Mouse (Mus musculus) liver, adult 2 months (tissue): ENCODE data around the gene Car10. TPM values are rescaled to one million over a fixed set of nuclear protein-coding genes. Genes with fewer than 3 reads are reported as not detected.

Experiments
- DNase-seq: peaks from one replicate; pipeline ENCODE4 v3.0.0-alpha.2; 2011; ENCODE audit warnings: low read depth, low spot score; ENCODE audit errors: extremely low read depth
- H3K27ac ChIP-seq: fragments of 200-500 bp; replicated peaks from 2 replicates; pipeline ENCODE4 v1.5.1; 2012; ENCODE audit warnings: low read depth, mild to moderate bottlenecking, control low read depth, inconsistent platforms, low read length; ENCODE audit not compliant: insufficient read depth
- H3K27me3 ChIP-seq: fragments of 200-500 bp; 2 replicates; pipeline ENCODE4 v1.6.1; 2012; ENCODE audit warnings: mild to moderate bottlenecking, moderate library complexity, low read length, inconsistent platforms; ENCODE audit not compliant: control insufficient read depth, insufficient read depth
- H3K36me3 ChIP-seq: fragments of 200-500 bp; 2 replicates; pipeline ENCODE4 v1.6.1; 2012; ENCODE audit warnings: low read length, inconsistent platforms; ENCODE audit not compliant: control insufficient read depth, insufficient read depth
- H3K4me1 ChIP-seq: fragments of 200-500 bp; 2 replicates; pipeline ENCODE4 v1.6.1; 2011; ENCODE audit warnings: low read length; ENCODE audit not compliant: control insufficient read depth, insufficient read depth
- H3K4me3 ChIP-seq: fragments of 200-500 bp; 2 replicates; pipeline ENCODE4 v1.5.1; 2011; ENCODE audit warnings: low read depth, mild to moderate bottlenecking, control low read depth, low read length, moderate library complexity; ENCODE audit not compliant: insufficient read depth
- H3K79me2 ChIP-seq: fragments of 200-500 bp; 2 replicates; pipeline ENCODE4 v1.6.1; 2012; ENCODE audit warnings: inconsistent platforms, mild to moderate bottlenecking, low read length, moderate library complexity; ENCODE audit not compliant: control insufficient read depth, insufficient read depth
- H3K9ac ChIP-seq: fragments of 200-500 bp; 2 replicates; pipeline ENCODE4 v1.6.1; 2012; ENCODE audit warnings: low read depth, mild to moderate bottlenecking, control low read depth, inconsistent platforms, low read length
- CTCF ChIP-seq: fragments of 200-500 bp; IDR thresholded peaks from 2 replicates; pipeline ENCODE4 v1.5.1; 2011; ENCODE audit warnings: low read depth, low read length, control low read depth
- POLR2A ChIP-seq: fragments of 200-500 bp; IDR thresholded peaks from 2 replicates; pipeline ENCODE4 v1.6.1; 2011; ENCODE audit warnings: low read length, control low read depth; ENCODE audit not compliant: insufficient read depth; ENCODE audit errors: extremely low read depth
- WGBS: fragments of 180-500 bp; shearing (Covaris S2); methylation state at CpG from one replicate; pipeline ENCODE4 v1.1.7; 2018; 5-methylcytosine and 5-hydroxymethylcytosine counted together
- polyA plus RNA-seq: library from polyadenylated mRNA; depleted of rRNA; stranded (reverse); fragments of >200 nt; gene quantifications from 2 replicates; pipeline ENCODE4 v1.2.3, GENCODE M21; 2012
- total RNA-seq: library from RNA; depleted of rRNA; stranded (reverse); fragments of >200 nt; gene quantifications from 2 replicates; pipeline ENCODE4 v1.2.3, GENCODE M21; 2014

Gene Car10
- total and polyA plus RNA-seq, 2 experiments = not detected

DNA sequence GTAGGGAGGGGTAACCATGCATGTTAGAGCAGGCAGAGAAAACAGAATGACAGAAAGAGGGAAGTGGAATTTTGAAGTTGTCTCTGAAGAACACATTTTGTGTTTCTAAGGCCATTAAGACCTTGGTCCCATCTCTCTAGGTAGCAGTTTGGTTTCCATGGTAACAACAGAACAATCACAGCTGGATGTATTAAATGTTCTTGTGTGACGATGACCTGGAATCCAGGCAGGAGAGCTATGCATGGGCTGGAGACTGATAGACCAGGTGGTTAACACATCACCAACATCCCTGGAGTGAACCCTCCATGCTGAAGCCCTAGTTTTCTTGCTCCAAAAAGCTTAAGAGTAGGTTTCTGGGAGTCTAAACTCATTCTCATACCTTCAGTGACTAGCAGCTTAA lies 505.7 kb downstream of the Car10 start:
- H3K4me1 ChIP-seq = no peaks in the 10 kb centered on the region
- H3K4me3 ChIP-seq = no peak overlapping the region
- no peak overlapping the region for H3K9ac ChIP-seq
- no peak overlapping the region for H3K27ac ChIP-seq
- TF ChIP-seq CTCF = no peak
- TF ChIP-seq POLR2A = no peak
- DNase-seq = no peak
- no peaks in the 10 kb centered on the region for H3K79me2 ChIP-seq
- H3K36me3 ChIP-seq = no peaks in the 10 kb centered on the region
- WGBS = 85% methylated on average over 1 of the region's 1 CpGs
- H3K27me3 ChIP-seq = no peaks in the 10 kb centered on the region

DNA sequence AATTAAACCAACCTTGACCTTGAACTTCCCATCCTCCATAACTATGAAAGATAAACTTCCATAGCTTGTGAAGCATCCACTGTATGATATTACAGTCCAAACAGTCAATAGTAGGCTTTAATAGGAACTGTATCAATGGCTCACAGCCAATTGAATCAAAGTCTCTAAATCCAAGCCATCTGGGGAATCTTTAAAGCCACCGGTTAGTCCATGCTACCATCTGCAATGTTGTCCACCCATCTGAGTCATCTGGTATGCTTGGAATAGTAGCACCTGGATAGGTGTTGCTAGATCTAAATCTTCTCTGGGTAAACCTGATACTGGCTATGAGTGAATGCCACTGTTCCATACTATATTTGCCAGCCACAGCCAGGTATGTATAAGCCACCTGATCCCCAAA lies 509.3 kb downstream of the Car10 start:
- H3K4me1 ChIP-seq = no peaks in the 10 kb centered on the region
- TF ChIP-seq CTCF = no peak
- no peak for TF ChIP-seq POLR2A
- H3K36me3 ChIP-seq = no peaks in the 10 kb centered on the region
- H3K27ac ChIP-seq = no peak overlapping the region
- no peak for DNase-seq
- H3K79me2 ChIP-seq = no peaks in the 10 kb centered on the region
- no peaks in the 10 kb centered on the region for H3K27me3 ChIP-seq
- no peak overlapping the region for H3K4me3 ChIP-seq
- H3K9ac ChIP-seq = no peak overlapping the region
- 92% methylated on average over 1 of the region's 1 CpGs for WGBS

DNA sequence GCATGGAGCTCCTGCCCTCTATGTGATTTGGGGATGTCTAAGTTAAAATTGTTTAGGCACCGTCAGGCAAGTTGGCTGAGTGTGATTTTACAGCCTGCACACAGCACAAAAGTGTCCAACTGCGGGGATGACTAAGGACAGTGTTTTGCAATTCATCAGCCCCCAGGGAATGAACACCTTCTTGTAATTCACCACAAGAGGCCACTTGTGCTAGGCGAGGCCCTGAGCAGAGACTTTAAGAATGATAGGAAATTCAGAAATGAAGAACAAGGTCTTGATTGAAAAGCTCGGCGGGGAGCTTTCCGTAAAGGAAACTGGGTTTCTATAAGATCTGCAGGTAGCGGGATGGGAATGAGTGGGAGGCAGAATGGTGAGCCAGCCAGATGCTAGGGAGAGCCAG lies 510.9 kb downstream of the Car10 start:
- DNase-seq = no peak
- no peaks in the 10 kb centered on the region for H3K27me3 ChIP-seq
- 75% methylated on average over 7 of the region's 7 CpGs for WGBS
- H3K9ac ChIP-seq = no peak overlapping the region
- no peak overlapping the region for H3K4me3 ChIP-seq
- H3K4me1 ChIP-seq = no peaks in the 10 kb centered on the region
- no peaks in the 10 kb centered on the region for H3K79me2 ChIP-seq
- H3K27ac ChIP-seq = no peak overlapping the region
- no peaks in the 10 kb centered on the region for H3K36me3 ChIP-seq
- TF ChIP-seq POLR2A (no peak), CTCF (no peak)

DNA sequence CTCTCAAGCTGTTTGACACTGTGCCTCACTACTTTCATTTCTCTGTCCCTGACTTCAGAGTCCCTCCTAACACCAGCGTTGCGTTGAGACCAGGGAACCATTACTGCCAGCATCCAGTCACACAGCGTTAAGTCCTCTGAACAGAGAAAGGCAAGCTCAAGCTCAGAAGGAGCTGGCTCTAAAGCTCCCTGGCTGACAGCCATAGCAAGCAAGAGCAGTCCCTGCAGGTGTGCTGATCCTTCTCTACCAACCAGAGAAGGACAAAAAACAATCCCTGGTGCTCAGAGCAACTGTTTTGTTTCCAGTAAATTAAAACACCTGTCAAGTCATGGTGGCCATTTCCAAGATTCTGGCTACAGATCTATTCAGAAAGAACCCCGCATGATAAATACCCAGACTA lies 514.2 kb downstream of the Car10 start:
- no peak for DNase-seq
- H3K79me2 ChIP-seq = no peaks in the 10 kb centered on the region
- no peaks in the 10 kb centered on the region for H3K36me3 ChIP-seq
- H3K9ac ChIP-seq = no peak overlapping the region
- H3K4me3 ChIP-seq = no peak overlapping the region
- WGBS = 89% methylated on average over 4 of the region's 4 CpGs
- no peak overlapping the region for H3K27ac ChIP-seq
- H3K4me1 ChIP-seq = no peaks in the 10 kb centered on the region
- H3K27me3 ChIP-seq = no peaks in the 10 kb centered on the region
- TF ChIP-seq CTCF (no peak), POLR2A (no peak)

DNA sequence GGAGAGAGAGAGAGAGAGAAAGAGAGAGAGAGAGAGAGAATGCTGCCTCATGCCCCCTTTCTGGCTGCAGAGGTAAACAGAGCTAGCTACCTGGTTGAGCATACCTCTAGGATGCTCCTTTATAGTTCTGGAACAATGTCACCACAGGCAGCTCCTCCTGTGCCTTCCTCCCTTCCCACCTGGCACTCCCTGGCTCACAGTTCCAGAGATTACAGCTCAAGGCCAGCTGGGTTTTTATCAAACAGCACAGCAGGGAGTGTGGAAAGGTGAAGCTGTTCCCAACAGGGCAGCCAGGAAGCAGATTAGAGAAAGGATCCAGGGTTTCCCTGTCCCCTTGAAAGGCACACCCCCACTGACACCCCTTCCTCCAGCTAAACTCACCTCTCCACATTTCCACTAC lies 517.0 kb downstream of the Car10 start:
- Histone ChIP-seq H3K79me2 (no peaks in the 10 kb centered on the region), H3K4me1 (no peaks in the 10 kb centered on the region), H3K9ac (no peak overlapping the region), H3K27me3 (no peaks in the 10 kb centered on the region), H3K36me3 (no peaks in the 10 kb centered on the region), H3K27ac (no peak overlapping the region), H3K4me3 (no peak overlapping the region)
- TF ChIP-seq POLR2A (no peak), CTCF (no peak)
- DNase-seq = no peak

DNA sequence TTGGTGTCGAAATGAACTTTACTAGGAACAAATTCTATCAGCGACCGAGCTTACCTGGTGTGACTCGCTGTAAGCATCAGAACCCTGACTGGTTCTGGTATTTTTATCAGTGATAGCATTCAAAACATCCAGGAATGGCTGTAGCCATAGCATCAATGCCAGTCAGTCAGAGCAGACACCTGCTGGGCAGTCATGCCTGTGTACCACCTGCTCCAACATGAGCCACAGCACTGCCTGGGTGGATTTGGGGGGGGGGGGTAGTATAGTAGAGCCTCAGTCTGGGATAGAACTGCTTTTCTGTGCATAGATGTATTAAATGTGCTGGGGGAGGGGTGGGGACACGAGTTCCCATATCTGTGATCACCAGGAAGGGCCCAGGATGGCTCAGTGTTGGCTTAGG lies 525.8 kb downstream of the Car10 start:
- Histone ChIP-seq H3K9ac (no peak overlapping the region), H3K4me1 (no peaks in the 10 kb centered on the region), H3K79me2 (no peaks in the 10 kb centered on the region), H3K36me3 (no peaks in the 10 kb centered on the region), H3K27ac (no peak overlapping the region), H3K4me3 (no peak overlapping the region), H3K27me3 (no peaks in the 10 kb centered on the region)
- 70% methylated on average over 5 of the region's 5 CpGs for WGBS
- no peak for TF ChIP-seq CTCF
- DNase-seq = no peak
